Mouse (Mus musculus) neural tube, embryonic 14.5 days (tissue): ENCODE data around the gene Prepl. TPM values are rescaled to one million over a fixed set of nuclear protein-coding genes. Genes with fewer than 3 reads are reported as not detected.

Source experiments
- ATAC-seq: fragments of 200-750 bp; cut with Nextera tagmentation; 2 replicates; pipeline ENCODE4 v1.8.0; 2017; ENCODE audit warnings: low read depth, mild to moderate bottlenecking, moderate TSS enrichment, moderate library complexity
- H3K27ac ChIP-seq: fragments of 300-500 bp; sonication (generic); 2 replicates; pipeline ENCODE4 v1.5.1; 2014; ENCODE audit warnings: low read depth, mild to moderate bottlenecking, control low read depth, low read length, moderate library complexity, mixed read lengths
- H3K27me3 ChIP-seq: fragments of 300-500 bp; sonication (generic); 2 replicates; pipeline ENCODE4 v1.6.1; 2014; ENCODE audit warnings: low read length; ENCODE audit not compliant: control insufficient read depth, insufficient read depth
- H3K36me3 ChIP-seq: fragments of 300-500 bp; sonication (generic); 2 replicates; pipeline ENCODE4 v1.6.1; 2014; ENCODE audit warnings: low read length, mixed read lengths; ENCODE audit not compliant: control insufficient read depth, insufficient read depth
- H3K4me1 ChIP-seq: fragments of 300-500 bp; sonication (generic); 2 replicates; pipeline ENCODE4 v1.6.1; 2014; ENCODE audit warnings: low read length; ENCODE audit not compliant: control insufficient read depth, insufficient read depth
- H3K4me2 ChIP-seq: fragments of 300-500 bp; sonication (generic); 2 replicates; pipeline ENCODE4 v1.6.1; 2014; ENCODE audit warnings: mild to moderate bottlenecking, low read depth, low read length, control low read depth
- H3K4me3 ChIP-seq: fragments of 300-500 bp; sonication (generic); 2 replicates; pipeline ENCODE4 v1.5.1; 2014; ENCODE audit warnings: low read depth, low read length, control low read depth, mixed read lengths
- H3K9ac ChIP-seq: fragments of 300-500 bp; sonication (generic); replicated peaks from 2 replicates; pipeline ENCODE4 v1.6.1; 2014; ENCODE audit warnings: low read depth, mild to moderate bottlenecking, control low read depth, low read length, mixed read lengths
- H3K9me3 ChIP-seq: fragments of 300-500 bp; sonication (generic); 2 replicates; pipeline ENCODE4 v1.6.1; 2016; ENCODE audit warnings: low read length; ENCODE audit not compliant: control insufficient read depth
- WGBS: fragments of 180-500 bp; shearing (Covaris S2); extraction: QIAGEN DNeasy Blood & Tissue Kit; methylation state at CpG from one replicate; pipeline ENCODE4 v1.1.7; 2014; 5-methylcytosine and 5-hydroxymethylcytosine counted together
- polyA plus RNA-seq: library from polyadenylated mRNA; unstranded; fragments of >200 nt; fragmentation: Nextera tagmentation; extraction: Ambion mirVana; gene quantifications from 2 replicates; pipeline ENCODE4 v1.2.1, GENCODE M21; 2014

The Prepl gene
- polyA plus RNA-seq, 1 experiment from 2014 or later = 199 TPM

DNA sequence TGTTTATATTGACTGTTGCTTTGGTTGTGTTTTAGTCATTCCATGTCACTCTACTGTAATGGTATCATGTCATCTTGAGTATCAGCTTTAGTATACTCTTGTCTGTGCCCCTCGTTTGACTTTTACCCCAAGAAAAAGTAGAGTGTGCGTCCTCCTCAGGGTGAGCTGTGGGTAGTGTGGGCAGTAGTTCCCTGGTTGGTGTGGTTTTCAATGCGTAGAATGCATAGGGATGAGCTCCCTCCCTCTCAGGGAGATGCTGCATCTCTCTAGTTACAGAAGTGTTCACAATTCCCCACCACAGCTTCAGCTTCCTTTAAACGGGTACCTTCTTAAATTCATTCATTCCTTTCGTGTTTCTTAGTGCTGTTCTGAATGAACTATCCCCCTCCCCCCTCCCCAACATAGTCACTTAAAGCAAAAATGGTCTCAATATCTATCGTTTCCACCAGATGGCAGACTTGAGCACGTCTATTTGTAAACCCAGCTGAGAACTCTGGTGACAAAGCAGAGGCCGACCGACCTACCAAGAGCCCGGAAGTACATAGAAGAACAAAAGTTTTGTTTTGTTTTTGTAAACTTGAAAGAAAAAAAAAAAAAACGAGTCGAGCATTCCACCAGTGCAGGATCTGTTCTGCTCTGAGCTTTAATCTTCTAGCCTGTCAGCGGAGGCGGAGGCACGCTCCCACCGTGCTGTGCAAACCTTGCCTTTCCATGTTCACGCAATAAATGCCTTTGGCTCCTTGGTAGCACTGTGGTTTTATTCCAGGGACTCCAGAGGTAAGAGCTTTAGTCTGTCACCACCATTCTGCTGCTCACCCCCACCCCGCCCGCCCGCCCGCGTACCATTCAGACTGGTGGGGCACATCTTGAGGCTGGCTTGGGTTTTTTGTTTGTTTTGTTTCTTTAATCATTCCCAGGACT lies 66.5 kb downstream of the Prepl start:
- Histone ChIP-seq H3K36me3 (no peaks in the 10 kb centered on the region), H3K4me1 (no peaks in the 10 kb centered on the region), H3K4me2 (no peak overlapping the region), H3K9me3 (no peaks in the 10 kb centered on the region), H3K27me3 (no peaks in the 10 kb centered on the region), H3K27ac (no peak overlapping the region), H3K9ac (no peak overlapping the region), H3K4me3 (no peak overlapping the region)
- WGBS = 62% methylated on average over 22 of the region's 22 CpGs
- ATAC-seq = peak; percentile 58; the same call in 1 of the 2 replicates

DNA sequence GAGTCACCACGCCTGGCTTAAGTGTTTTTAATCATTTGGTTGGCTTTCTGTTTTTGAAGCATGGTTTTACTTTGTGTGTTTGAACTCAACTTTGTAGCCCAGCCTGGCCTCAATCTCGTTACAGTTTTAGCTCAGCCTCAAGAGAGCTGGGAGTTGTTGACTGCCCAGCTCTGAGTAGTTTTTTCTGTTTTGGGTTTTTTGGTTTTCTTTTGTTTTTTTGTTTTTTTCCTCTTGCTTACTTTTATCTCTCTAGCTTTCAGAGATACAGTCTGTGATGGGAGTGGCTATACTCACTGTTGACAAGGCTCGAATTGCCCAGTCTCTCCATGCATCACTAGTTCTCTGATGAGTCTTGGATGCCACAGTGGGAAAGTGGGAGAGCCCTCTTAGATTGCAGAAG lies 69.7 kb downstream of the Prepl start:
- Histone ChIP-seq H3K9me3 (no peaks in the 10 kb centered on the region), H3K4me1 (no peaks in the 10 kb centered on the region), H3K27me3 (no peaks in the 10 kb centered on the region), H3K4me2 (no peak overlapping the region), H3K4me3 (no peak overlapping the region), H3K27ac (no peak overlapping the region), H3K36me3 (no peaks in the 10 kb centered on the region), H3K9ac (no peak overlapping the region)
- ATAC-seq = no peak
- WGBS = 91% methylated on average over 3 of the region's 3 CpGs

DNA sequence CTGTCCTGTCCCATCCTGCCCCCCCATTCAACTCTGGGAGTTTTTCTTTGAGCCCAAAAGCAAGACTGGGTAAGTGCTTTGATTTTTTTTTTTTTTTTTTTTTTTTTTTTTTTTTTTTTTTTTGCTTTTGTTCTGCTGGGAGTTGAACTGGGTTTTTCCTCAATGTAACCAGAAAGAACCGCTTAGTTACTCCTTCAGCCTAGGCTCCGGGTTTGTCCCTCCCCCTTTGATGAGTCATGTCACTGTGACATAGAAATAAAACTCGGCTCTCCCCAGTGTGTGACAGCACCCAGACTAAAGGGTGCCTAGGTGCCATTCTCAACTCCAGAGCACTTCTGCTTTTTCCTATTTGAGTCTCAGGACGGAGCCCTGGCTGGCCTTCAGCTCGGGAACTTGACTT lies 71.2 kb downstream of the Prepl start:
- no peaks in the 10 kb centered on the region for H3K27me3 ChIP-seq
- ATAC-seq = no peak
- no peak overlapping the region for H3K4me3 ChIP-seq
- H3K36me3 ChIP-seq = no peaks in the 10 kb centered on the region
- H3K9ac ChIP-seq = no peak overlapping the region
- 82% methylated on average over 5 of the region's 5 CpGs for WGBS
- H3K27ac ChIP-seq = no peak overlapping the region
- no peaks in the 10 kb centered on the region for H3K4me1 ChIP-seq
- H3K9me3 ChIP-seq = no peaks in the 10 kb centered on the region
- no peak overlapping the region for H3K4me2 ChIP-seq

DNA sequence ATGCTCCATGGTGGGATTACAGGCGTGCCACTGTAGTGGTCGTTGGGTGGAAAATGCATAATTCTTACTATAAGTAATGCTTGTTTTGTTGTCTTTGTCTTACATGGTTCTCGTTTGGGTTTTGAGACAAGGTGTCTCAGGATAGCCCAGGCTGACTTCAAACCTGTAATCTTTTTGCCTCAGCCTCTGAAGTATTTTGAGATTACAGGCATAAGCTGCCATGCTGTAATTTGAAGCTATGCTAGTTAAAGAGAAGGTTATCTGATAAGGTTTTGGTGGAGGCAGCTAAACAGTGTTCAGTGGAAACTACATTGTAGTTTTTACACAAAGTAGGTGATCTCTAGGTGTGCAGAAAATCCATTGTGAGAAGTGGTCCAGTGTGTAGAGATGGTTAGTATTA lies 71.7 kb downstream of the Prepl start:
- Histone ChIP-seq H3K4me3 (no peak overlapping the region), H3K9ac (no peak overlapping the region), H3K4me2 (no peak overlapping the region), H3K9me3 (no peaks in the 10 kb centered on the region), H3K4me1 (no peaks in the 10 kb centered on the region), H3K27ac (no peak overlapping the region), H3K36me3 (no peaks in the 10 kb centered on the region), H3K27me3 (no peaks in the 10 kb centered on the region)
- no peak for ATAC-seq
- WGBS = 92% methylated on average over 3 of the region's 3 CpGs

DNA sequence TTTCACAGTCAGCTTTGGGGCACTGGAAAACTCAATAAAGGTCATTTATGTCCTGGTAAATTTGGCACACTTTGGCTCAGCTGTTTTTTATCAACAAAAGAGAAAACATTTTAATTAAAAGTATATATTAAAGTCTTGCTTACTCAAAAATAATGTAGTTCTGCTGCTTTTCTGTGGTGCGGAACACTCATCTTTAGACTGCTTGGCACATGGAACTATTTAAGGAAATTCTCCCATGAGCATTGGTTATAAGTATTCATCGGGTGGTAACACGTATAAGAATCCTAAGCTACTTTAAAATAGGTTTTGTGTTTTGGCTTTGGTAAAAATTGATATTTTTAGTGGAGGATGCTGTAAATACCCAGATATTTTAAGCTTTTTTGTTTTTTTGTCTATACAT lies 75.4 kb downstream of the Prepl start:
- peaks cover 12% of the 10 kb centered on the region; the same call in 1 of the 2 replicates for H3K36me3 ChIP-seq
- no peak overlapping the region for H3K9ac ChIP-seq
- no peak overlapping the region for H3K4me3 ChIP-seq
- no peaks in the 10 kb centered on the region for H3K4me1 ChIP-seq
- no peak for ATAC-seq
- no peak overlapping the region for H3K27ac ChIP-seq
- H3K4me2 ChIP-seq = no peak overlapping the region
- 92% methylated on average over 3 of the region's 3 CpGs for WGBS
- no peaks in the 10 kb centered on the region for H3K27me3 ChIP-seq
- no peaks in the 10 kb centered on the region for H3K9me3 ChIP-seq

DNA sequence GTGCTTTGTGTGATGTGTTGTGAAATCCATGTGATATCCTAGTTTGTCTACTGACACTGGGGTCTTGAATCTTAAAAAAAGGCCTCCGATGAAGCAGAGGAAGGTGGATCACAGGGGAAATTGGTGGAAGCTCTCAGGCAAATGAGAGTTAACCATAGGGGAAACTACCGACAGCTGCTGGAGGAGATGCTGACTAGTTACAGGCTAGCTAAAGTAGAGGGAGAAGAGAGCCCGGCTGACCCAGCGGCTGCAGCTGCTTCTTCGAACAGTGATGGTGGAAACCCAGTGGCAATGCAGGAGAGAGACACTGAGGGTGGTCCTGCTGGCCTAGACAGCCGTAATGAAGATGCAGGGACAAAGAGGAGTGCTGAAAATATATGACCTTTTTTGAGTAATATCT lies 76.6 kb downstream of the Prepl start:
- H3K4me3 ChIP-seq = no peak overlapping the region
- H3K4me1 ChIP-seq = no peaks in the 10 kb centered on the region
- H3K27me3 ChIP-seq = no peaks in the 10 kb centered on the region
- WGBS = 85% methylated on average over 6 of the region's 6 CpGs
- no peaks in the 10 kb centered on the region for H3K9me3 ChIP-seq
- no peak overlapping the region for H3K27ac ChIP-seq
- ATAC-seq = no peak
- peaks cover 12% of the 10 kb centered on the region; the same call in 1 of the 2 replicates for H3K36me3 ChIP-seq
- H3K9ac ChIP-seq = no peak overlapping the region
- H3K4me2 ChIP-seq = no peak overlapping the region

Other genes with a start within 250 kb of the Prepl start
- gene Ppm1b, start 133.5 kb downstream of the Prepl start, polyA plus RNA-seq = 82.9 and 98.4 TPM in 2 replicates
- gene Slc3a1, start 61.9 kb downstream of the Prepl start, polyA plus RNA-seq = 0.27 and 0.41 TPM in 2 replicates
- gene Camkmt, start 311 bp upstream of the Prepl start, polyA plus RNA-seq = 21.7 and 24.5 TPM in 2 replicates